Mouse (Mus musculus): ENCODE results near the gene Hcn2. TPM values are rescaled to one million over a fixed set of nuclear protein-coding genes. Genes with fewer than 3 reads are reported as not detected.

The Hcn2 gene
- total and polyA plus RNA-seq, 2 experiments: 0.09 to 0.45 TPM

DNA sequence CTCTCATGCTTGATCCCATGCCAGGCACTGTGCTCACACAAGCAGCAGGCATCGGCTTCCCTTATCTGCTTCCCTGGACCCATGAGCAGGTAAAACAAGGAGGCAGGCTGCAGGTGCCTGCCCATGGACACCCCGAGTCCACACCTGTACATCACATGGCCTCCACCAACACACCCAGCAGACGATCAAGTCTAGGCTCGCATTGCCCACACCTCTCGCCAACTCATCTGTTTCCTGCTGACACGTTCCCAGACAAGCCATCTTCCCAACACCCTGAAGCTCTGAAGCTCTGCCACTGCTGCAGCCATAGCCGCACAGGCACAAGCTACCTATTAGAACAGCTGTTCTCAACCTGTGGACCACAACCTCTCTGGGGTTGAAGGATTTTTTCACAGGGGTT, 47.8 kb downstream of the Hcn2 start:
- H3K4me1 ChIP-seq (ENCODE audit: control insufficient read depth, insufficient read depth, low read length): peaks cover 20% of the 10 kb centered on the region
- no peak overlapping the region for H3K4me3 ChIP-seq (ENCODE audit: insufficient read depth, low read depth, low read length)
- H3K27ac ChIP-seq (replicated peaks; ENCODE audit: insufficient read depth, low read depth, low read length): no peak overlapping the region
- no peak for DNase-seq (ENCODE audit: extremely low read depth, low read depth, low spot score)
- peaks cover 27% of the 10 kb centered on the region for H3K79me2 ChIP-seq (ENCODE audit: control insufficient read depth, insufficient read depth, low read length)
- no peaks in the 10 kb centered on the region for H3K27me3 ChIP-seq (ENCODE audit: control insufficient read depth, insufficient read depth, low read length)
- WGBS: 45% methylated on average over 7 of the region's 7 CpGs
- TF ChIP-seq POLR2A (IDR thresholded peaks at IDR 0.05; ENCODE audit: extremely low read depth, insufficient read depth, low read length): no peak
- no peak for TF ChIP-seq CTCF (IDR thresholded peaks at IDR 0.05; ENCODE audit: low read depth, low read length)
- H3K36me3 ChIP-seq (ENCODE audit: control insufficient read depth, insufficient read depth, low read length): peaks cover 3% of the 10 kb centered on the region; the same call in 1 of the 2 replicates
- no peak overlapping the region for H3K9ac ChIP-seq (ENCODE audit: low read depth, low read length)

DNA sequence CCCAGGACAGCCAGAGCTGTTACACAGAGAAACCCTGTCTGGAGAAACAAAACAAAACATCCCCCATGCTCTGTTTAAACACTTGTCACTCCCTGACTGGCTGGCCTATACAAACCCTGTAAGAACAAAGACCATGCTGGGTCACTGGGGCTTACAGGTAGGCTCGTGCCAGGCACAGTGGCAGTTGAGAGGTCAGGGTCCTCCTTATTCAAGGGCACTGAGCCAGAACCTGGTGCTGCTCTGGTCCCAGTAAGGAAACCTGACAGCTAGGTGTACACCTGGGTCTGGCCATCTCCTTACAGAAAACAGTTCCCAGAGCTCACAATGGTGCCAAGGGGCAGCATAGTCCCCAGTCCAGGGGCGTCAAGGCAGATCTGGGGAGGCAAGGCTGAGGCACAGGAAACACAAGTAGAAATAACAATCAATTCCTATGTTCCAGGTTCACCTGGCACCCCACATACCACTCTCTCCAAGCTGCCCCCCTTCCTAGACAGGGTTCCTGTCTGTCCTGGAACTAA, 48.9 kb downstream of the Hcn2 start:
- Histone ChIP-seq H3K4me3 (ENCODE audit: insufficient read depth, low read depth, low read length) (no peak overlapping the region), H3K9ac (ENCODE audit: low read depth, low read length) (peak overlapping the region; percentile 97)

DNA sequence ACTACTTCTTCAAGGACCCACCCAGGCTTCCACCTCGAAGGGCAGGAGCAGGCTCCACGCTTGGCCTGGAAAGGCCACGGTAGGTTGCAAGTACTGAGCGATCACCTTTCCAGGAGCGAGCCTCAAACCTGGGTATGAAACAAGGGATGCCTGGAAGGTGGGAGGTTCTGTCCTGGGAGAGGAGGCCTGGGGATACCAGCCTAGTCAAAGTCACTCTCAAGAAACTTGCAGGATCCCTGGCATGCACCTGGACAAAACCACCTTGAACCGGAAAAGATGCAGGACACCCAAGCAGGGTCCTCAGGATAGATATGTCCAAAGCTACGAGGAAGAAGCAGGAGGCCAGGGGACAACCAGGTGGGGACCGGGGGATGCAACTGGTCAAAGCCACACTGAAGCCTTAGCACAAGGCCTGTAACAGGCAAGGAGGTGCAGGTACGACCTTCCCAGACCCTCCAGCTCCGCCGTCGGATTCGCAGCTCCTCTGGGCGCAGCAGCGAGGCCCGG, 49.6 kb downstream of the Hcn2 start:
- Histone ChIP-seq H3K9ac (ENCODE audit: low read depth, low read length) (peak overlapping the region; percentile 97), H3K79me2 (ENCODE audit: control insufficient read depth, insufficient read depth, low read length) (peaks cover 27% of the 10 kb centered on the region), H3K36me3 (ENCODE audit: control insufficient read depth, insufficient read depth, low read length) (peaks cover 2% of the 10 kb centered on the region; the same call in 1 of the 2 replicates), H3K27ac (replicated peaks; ENCODE audit: insufficient read depth, low read depth, low read length) (peak overlapping the region; percentile 81), H3K4me1 (ENCODE audit: control insufficient read depth, insufficient read depth, low read length) (peaks cover 20% of the 10 kb centered on the region), H3K27me3 (ENCODE audit: control insufficient read depth, insufficient read depth, low read length) (no peaks in the 10 kb centered on the region), H3K4me3 (ENCODE audit: insufficient read depth, low read depth, low read length) (peak overlapping the region; percentile 89)
- WGBS: 2% methylated on average over 11 of the region's 16 CpGs
- TF ChIP-seq POLR2A (IDR thresholded peaks at IDR 0.05; ENCODE audit: extremely low read depth, insufficient read depth, low read length): no peak
- TF ChIP-seq CTCF (IDR thresholded peaks at IDR 0.05; ENCODE audit: low read depth, low read length): no peak
- DNase-seq (ENCODE audit: extremely low read depth, low read depth, low spot score): no peak

More for the DNA sequence above, 48.9 kb downstream of the Hcn2 start:
- H3K4me1 ChIP-seq (ENCODE audit: control insufficient read depth, insufficient read depth, low read length): peaks cover 20% of the 10 kb centered on the region
- DNase-seq (ENCODE audit: extremely low read depth, low read depth, low spot score): peak; percentile 81
- H3K27me3 ChIP-seq (ENCODE audit: control insufficient read depth, insufficient read depth, low read length): no peaks in the 10 kb centered on the region
- H3K27ac ChIP-seq (replicated peaks; ENCODE audit: insufficient read depth, low read depth, low read length): peak overlapping the region; percentile 81
- H3K36me3 ChIP-seq (ENCODE audit: control insufficient read depth, insufficient read depth, low read length): peaks cover 3% of the 10 kb centered on the region; the same call in 1 of the 2 replicates
- H3K79me2 ChIP-seq (ENCODE audit: control insufficient read depth, insufficient read depth, low read length): peaks cover 27% of the 10 kb centered on the region
- 23% methylated on average over 2 of the region's 2 CpGs for WGBS
- TF ChIP-seq POLR2A (IDR thresholded peaks at IDR 0.05; ENCODE audit: extremely low read depth, insufficient read depth, low read length) (no peak), CTCF (IDR thresholded peaks at IDR 0.05; ENCODE audit: low read depth, low read length) (no peak)

DNA sequence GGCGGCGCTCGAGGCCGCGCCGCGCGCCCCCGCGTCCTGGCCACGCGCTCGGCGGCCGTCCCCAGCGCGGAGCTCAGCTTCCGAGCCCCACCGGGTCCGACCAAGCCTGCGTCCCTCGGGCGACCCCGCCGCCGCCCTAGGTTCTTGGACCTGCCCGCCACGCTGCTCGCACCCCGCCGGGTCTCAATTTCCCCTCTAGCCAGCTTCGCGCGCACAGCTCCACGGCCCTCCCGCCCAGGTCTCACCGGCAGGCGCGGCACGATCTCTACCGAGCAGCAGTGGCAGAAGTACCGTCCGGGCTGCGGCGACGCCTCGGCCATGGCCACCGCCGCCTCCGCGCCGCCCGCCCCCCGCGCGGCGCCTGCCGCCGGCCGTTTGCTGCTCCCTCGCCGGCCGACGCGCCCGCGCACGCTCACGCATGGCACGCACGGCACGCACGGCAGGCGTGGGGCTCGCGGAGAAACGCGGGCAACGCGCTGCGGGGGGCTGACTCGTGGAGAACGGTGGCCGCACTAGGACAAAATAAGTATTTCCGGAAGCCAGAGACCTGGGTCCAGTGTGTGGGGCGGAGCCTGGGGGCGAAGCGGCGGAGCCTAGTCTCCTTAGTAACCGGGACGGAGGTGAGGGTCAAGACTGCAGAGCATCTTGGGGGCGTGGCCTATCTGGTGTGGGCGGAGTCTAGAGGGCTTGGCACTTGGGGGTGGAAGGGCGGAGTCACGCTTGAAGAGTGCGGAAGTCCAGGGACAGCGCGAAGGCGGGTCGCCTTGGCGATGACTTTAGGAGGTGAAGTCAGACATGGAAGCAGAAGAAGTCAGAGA, 50.3 kb downstream of the Hcn2 start, which contains the start of gene Rnf126:
Gene Rnf126, minus strand, starts transcription at position 445 of the 818 bp plus-strand sequence.
- H3K79me2 ChIP-seq (ENCODE audit: control insufficient read depth, insufficient read depth, low read length): peaks cover 27% of the 10 kb centered on the region
- H3K4me1 ChIP-seq (ENCODE audit: control insufficient read depth, insufficient read depth, low read length): peaks cover 20% of the 10 kb centered on the region
- H3K27ac ChIP-seq (replicated peaks; ENCODE audit: insufficient read depth, low read depth, low read length): peak within 1 kb of the TSS; percentile 81
- WGBS: 1% methylated on average over 97 of the region's 101 CpGs
- DNase-seq (ENCODE audit: extremely low read depth, low read depth, low spot score): peak; percentile 95
- H3K36me3 ChIP-seq (ENCODE audit: control insufficient read depth, insufficient read depth, low read length): no peaks in the 10 kb centered on the region; the same call in 1 of the 2 replicates
- H3K27me3 ChIP-seq (ENCODE audit: control insufficient read depth, insufficient read depth, low read length): no peaks in the 10 kb centered on the region
- TF ChIP-seq POLR2A (IDR thresholded peaks at IDR 0.05; ENCODE audit: extremely low read depth, insufficient read depth, low read length): peak; percentile 51; the same call in 1 of the 2 replicates
- TF ChIP-seq CTCF (IDR thresholded peaks at IDR 0.05; ENCODE audit: low read depth, low read length): no peak
- peak within 1 kb of the TSS; percentile 89 for H3K4me3 ChIP-seq (ENCODE audit: insufficient read depth, low read depth, low read length)
- H3K9ac ChIP-seq (ENCODE audit: low read depth, low read length): peak within 1 kb of the TSS; percentile 97

DNA sequence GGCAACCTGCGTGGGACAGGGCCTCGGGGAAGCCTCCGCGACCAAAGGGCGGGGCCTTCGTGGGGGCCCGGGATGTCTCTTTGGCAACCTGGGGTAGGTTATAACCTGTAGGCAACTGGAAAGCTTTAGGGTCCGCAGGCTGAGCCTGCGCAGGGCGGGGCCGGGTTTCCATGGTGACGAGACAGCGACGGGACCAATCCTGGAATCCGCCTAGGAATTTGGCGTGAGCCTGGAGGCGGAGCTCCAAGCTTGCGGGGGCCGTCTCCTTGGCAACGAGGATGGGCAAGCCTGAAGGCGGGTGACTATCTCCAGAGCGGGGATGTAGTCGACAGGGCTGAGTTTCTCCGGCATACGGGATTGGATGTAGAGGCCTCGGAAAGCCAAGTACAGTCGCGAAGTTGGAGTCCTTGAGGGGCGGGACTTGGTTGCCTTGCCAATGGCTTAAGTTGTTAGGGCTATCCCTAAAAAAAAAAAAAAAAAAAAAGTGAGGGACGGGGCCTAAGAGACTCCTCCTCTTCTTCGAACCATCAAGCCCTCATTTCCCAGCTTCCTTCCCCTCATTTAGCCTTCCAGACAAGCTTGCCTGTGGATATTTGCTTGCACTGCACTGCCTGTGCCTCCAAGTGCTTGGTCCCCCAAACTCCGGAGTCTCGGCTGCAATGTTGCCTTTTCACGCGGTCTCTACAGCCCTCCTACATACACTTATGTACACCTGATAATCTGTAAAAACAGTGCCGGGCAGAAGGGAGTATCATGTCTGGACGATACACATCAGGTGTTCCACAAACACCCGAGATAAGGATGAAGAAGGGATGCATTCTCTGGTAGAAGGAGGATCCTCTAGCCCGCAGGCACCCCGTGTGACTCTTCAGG, 51.2 kb downstream of the Hcn2 start:
- peak; percentile 48 for DNase-seq (ENCODE audit: extremely low read depth, low read depth, low spot score)
- H3K36me3 ChIP-seq (ENCODE audit: control insufficient read depth, insufficient read depth, low read length): no peaks in the 10 kb centered on the region

More for the DNA sequence above, 51.2 kb downstream of the Hcn2 start:
- H3K27ac ChIP-seq (replicated peaks; ENCODE audit: insufficient read depth, low read depth, low read length): peak overlapping the region; percentile 47
- peak overlapping the region; percentile 60 for H3K9ac ChIP-seq (ENCODE audit: low read depth, low read length)
- no peaks in the 10 kb centered on the region for H3K27me3 ChIP-seq (ENCODE audit: control insufficient read depth, insufficient read depth, low read length)
- 12% methylated on average over 40 of the region's 40 CpGs for WGBS
- peak overlapping the region; percentile 89 for H3K4me3 ChIP-seq (ENCODE audit: insufficient read depth, low read depth, low read length)
- TF ChIP-seq CTCF (IDR thresholded peaks at IDR 0.05; ENCODE audit: low read depth, low read length) (no peak), POLR2A (IDR thresholded peaks at IDR 0.05; ENCODE audit: extremely low read depth, insufficient read depth, low read length) (no peak)
- H3K4me1 ChIP-seq (ENCODE audit: control insufficient read depth, insufficient read depth, low read length): peaks cover 20% of the 10 kb centered on the region
- H3K79me2 ChIP-seq (ENCODE audit: control insufficient read depth, insufficient read depth, low read length): peaks cover 27% of the 10 kb centered on the region

All from liver, adult 2 months (tissue).